Mouse (Mus musculus): ENCODE data around the gene Ushbp1. TPM values are rescaled to one million over a fixed set of nuclear protein-coding genes. Genes with fewer than 3 reads are reported as not detected.

Gene Ushbp1
- polyA plus RNA-seq, 1 experiment from 2014 or later = 10.8 TPM

- peaks cover 9 to 29% of the 10 kb centered on the region in 2 experiments for H3K4me1 ChIP-seq (ENCODE audit: control insufficient read depth in 2 of 2, insufficient read depth in 2 of 2, low read length in 2 of 2)
- H3K4me2 ChIP-seq (ENCODE audit: low read length) = peak overlapping the region; percentile 98
- peak overlapping the region; percentile 88 to 90 for H3K4me3 ChIP-seq (ENCODE audit: control insufficient read depth in 1 of 2, insufficient read depth in 1 of 2, low read depth in 1 of 2, low read length in 2 of 2)
- peaks cover 14% of the 10 kb centered on the region for H3K36me3 ChIP-seq (ENCODE audit: control insufficient read depth, insufficient read depth, low read length)
- peak; percentile 93 for ATAC-seq (ENCODE audit: insufficient number of reproducible peaks, insufficient read depth, low FRiP score, low read depth)
- 5% methylated on average over 59 of the region's 80 CpGs for WGBS
- peak overlapping the region; percentile 79 to 87 for H3K27ac ChIP-seq (replicated peaks in 1 of 2; ENCODE audit: control insufficient read depth in 1 of 2, insufficient read depth in 1 of 2, low read depth in 2 of 2, low read length in 2 of 2)
- H3K9ac ChIP-seq (ENCODE audit: low read length) = peak overlapping the region; percentile 94
- no peaks in the 10 kb centered on the region for H3K27me3 ChIP-seq (ENCODE audit: control insufficient read depth, insufficient read depth, low read length)
- no peaks in the 10 kb centered on the region for H3K9me3 ChIP-seq (ENCODE audit: control insufficient read depth, low read length)
Observed at GRCm38 (mm10) chr8:71381971-71382961, 13.3 kb downstream of the Ushbp1 start.

- H3K27ac ChIP-seq (replicated peaks in 1 of 2; ENCODE audit: control insufficient read depth in 1 of 2, insufficient read depth in 1 of 2, low read depth in 2 of 2, low read length in 2 of 2) = peak within 1 kb of the TSS; percentile 84 to 87
- H3K27me3 ChIP-seq (ENCODE audit: control insufficient read depth, insufficient read depth, low read length) = no peaks in the 10 kb centered on the region
- peak within 1 kb of the TSS; percentile 94 for H3K9ac ChIP-seq (ENCODE audit: low read length)
- peak within 1 kb of the TSS; percentile 98 for H3K4me2 ChIP-seq (ENCODE audit: low read length)
- H3K4me1 ChIP-seq (ENCODE audit: control insufficient read depth in 2 of 2, insufficient read depth in 2 of 2, low read length in 2 of 2) = peaks cover 12 to 34% of the 10 kb centered on the region in 2 experiments
- WGBS = under 1% methylated on average over 44 of the region's 89 CpGs
- no peaks in the 10 kb centered on the region for H3K9me3 ChIP-seq (ENCODE audit: control insufficient read depth, low read length)
- H3K4me3 ChIP-seq (ENCODE audit: control insufficient read depth in 1 of 2, insufficient read depth in 1 of 2, low read depth in 1 of 2, low read length in 2 of 2) = peak within 1 kb of the TSS; percentile 88 to 90
- peak; percentile 34 for ATAC-seq (ENCODE audit: insufficient number of reproducible peaks, insufficient read depth, low FRiP score, low read depth)
- H3K36me3 ChIP-seq (ENCODE audit: control insufficient read depth, insufficient read depth, low read length) = peaks cover 21% of the 10 kb centered on the region
Observed at GRCm38 (mm10) chr8:71381421-71381970, 14.1 kb downstream of the Ushbp1 start, which contains the start of gene Nr2f6. Gene Nr2f6 (minus strand): TSS chr8:71381960.

- H3K4me1 ChIP-seq (ENCODE audit: control insufficient read depth in 2 of 2, insufficient read depth in 2 of 2, low read length in 2 of 2) = peaks cover 17 to 44% of the 10 kb centered on the region in 2 experiments
- peak overlapping the region; percentile 94 for H3K9ac ChIP-seq (ENCODE audit: low read length)
- H3K9me3 ChIP-seq (ENCODE audit: control insufficient read depth, low read length) = no peaks in the 10 kb centered on the region
- peak overlapping the region; percentile 18 to 87; a peak in 2 of 4 replicates for H3K27ac ChIP-seq (replicated peaks in 1 of 2; ENCODE audit: control insufficient read depth in 1 of 2, insufficient read depth in 1 of 2, low read depth in 2 of 2, low read length in 2 of 2)
- H3K27me3 ChIP-seq (ENCODE audit: control insufficient read depth, insufficient read depth, low read length) = no peaks in the 10 kb centered on the region
- peaks cover 30% of the 10 kb centered on the region for H3K36me3 ChIP-seq (ENCODE audit: control insufficient read depth, insufficient read depth, low read length)
- no peak for ATAC-seq (ENCODE audit: insufficient number of reproducible peaks, insufficient read depth, low FRiP score, low read depth)
- 2% methylated on average over 72 of the region's 72 CpGs for WGBS
- H3K4me3 ChIP-seq (ENCODE audit: control insufficient read depth in 1 of 2, insufficient read depth in 1 of 2, low read depth in 1 of 2, low read length in 2 of 2) = peak overlapping the region; percentile 88 to 90
- peak overlapping the region; percentile 98 for H3K4me2 ChIP-seq (ENCODE audit: low read length)
Observed at GRCm38 (mm10) chr8:71380178-71381171, 15.1 kb downstream of the Ushbp1 start.

- Histone ChIP-seq H3K9ac (ENCODE audit: low read length) (peak overlapping the region; percentile 94), H3K27ac (replicated peaks in 1 of 2; ENCODE audit: control insufficient read depth in 1 of 2, insufficient read depth in 1 of 2, low read depth in 2 of 2, low read length in 2 of 2) (no peak overlapping the region), H3K27me3 (ENCODE audit: control insufficient read depth, insufficient read depth, low read length) (no peaks in the 10 kb centered on the region), H3K4me3 (ENCODE audit: control insufficient read depth in 1 of 2, insufficient read depth in 1 of 2, low read depth in 1 of 2, low read length in 2 of 2) (peak overlapping the region; percentile 88 to 90), H3K9me3 (ENCODE audit: control insufficient read depth, low read length) (no peaks in the 10 kb centered on the region), H3K36me3 (ENCODE audit: control insufficient read depth, insufficient read depth, low read length) (peaks cover 39% of the 10 kb centered on the region), H3K4me1 (ENCODE audit: control insufficient read depth in 2 of 2, insufficient read depth in 2 of 2, low read length in 2 of 2) (peaks cover 17 to 45% of the 10 kb centered on the region in 2 experiments), H3K4me2 (ENCODE audit: low read length) (peak overlapping the region; percentile 98)
- WGBS = 60% methylated on average over 3 of the region's 3 CpGs
- ATAC-seq (ENCODE audit: insufficient number of reproducible peaks, insufficient read depth, low FRiP score, low read depth) = no peak
Observed at GRCm38 (mm10) chr8:71379512-71380075, 16.0 kb downstream of the Ushbp1 start.

GRCm38 (mm10) chr8:71379008-71379407 lies 16.6 kb downstream of the Ushbp1 start:
- Histone ChIP-seq H3K4me2 (ENCODE audit: low read length) (peak overlapping the region; percentile 98), H3K27ac (replicated peaks in 1 of 2; ENCODE audit: control insufficient read depth in 1 of 2, insufficient read depth in 1 of 2, low read depth in 2 of 2, low read length in 2 of 2) (no peak overlapping the region), H3K36me3 (ENCODE audit: control insufficient read depth, insufficient read depth, low read length) (peaks cover 45% of the 10 kb centered on the region), H3K4me1 (ENCODE audit: control insufficient read depth in 2 of 2, insufficient read depth in 2 of 2, low read length in 2 of 2) (peaks cover 17 to 45% of the 10 kb centered on the region in 2 experiments), H3K4me3 (ENCODE audit: control insufficient read depth in 1 of 2, insufficient read depth in 1 of 2, low read depth in 1 of 2, low read length in 2 of 2) (peak overlapping the region in 1 of 2 experiments; percentile 88; a peak in 1 of 4 replicates), H3K27me3 (ENCODE audit: control insufficient read depth, insufficient read depth, low read length) (no peaks in the 10 kb centered on the region), H3K9me3 (ENCODE audit: control insufficient read depth, low read length) (no peaks in the 10 kb centered on the region), H3K9ac (ENCODE audit: low read length) (no peak overlapping the region)
- 79% methylated on average over 4 of the region's 4 CpGs for WGBS
- no peak for ATAC-seq (ENCODE audit: insufficient number of reproducible peaks, insufficient read depth, low FRiP score, low read depth)

- H3K4me1 ChIP-seq (ENCODE audit: control insufficient read depth in 2 of 2, insufficient read depth in 2 of 2, low read length in 2 of 2) = peaks cover 17 to 32% of the 10 kb centered on the region in 2 experiments
Observed at GRCm38 (mm10) chr8:71376423-71377030, 19.1 kb downstream of the Ushbp1 start.

More at GRCm38 (mm10) chr8:71376423-71377030, 19.1 kb downstream of the Ushbp1 start:
- no peak for ATAC-seq (ENCODE audit: insufficient number of reproducible peaks, insufficient read depth, low FRiP score, low read depth)
- Histone ChIP-seq H3K9ac (ENCODE audit: low read length) (peak overlapping the region; percentile 52; the same call in 1 of the 2 replicates), H3K36me3 (ENCODE audit: control insufficient read depth, insufficient read depth, low read length) (peaks cover 57% of the 10 kb centered on the region), H3K27me3 (ENCODE audit: control insufficient read depth, insufficient read depth, low read length) (no peaks in the 10 kb centered on the region), H3K4me2 (ENCODE audit: low read length) (peak overlapping the region; percentile 59), H3K4me3 (ENCODE audit: control insufficient read depth in 1 of 2, insufficient read depth in 1 of 2, low read depth in 1 of 2, low read length in 2 of 2) (peak overlapping the region in 1 of 2 experiments; percentile 20; a peak in 1 of 4 replicates), H3K9me3 (ENCODE audit: control insufficient read depth, low read length) (no peaks in the 10 kb centered on the region), H3K27ac (replicated peaks in 1 of 2; ENCODE audit: control insufficient read depth in 1 of 2, insufficient read depth in 1 of 2, low read depth in 2 of 2, low read length in 2 of 2) (no peak overlapping the region)
- WGBS = 55% methylated on average over 8 of the region's 8 CpGs

All from heart, embryonic 14.5 days (tissue).